Mouse (Mus musculus): Measurements from ENCODE around the gene Nwd1. TPM values are rescaled to one million over a fixed set of nuclear protein-coding genes. Genes with fewer than 3 reads are reported as not detected.

Gene Nwd1
- polyA plus RNA-seq, 1 experiment from 2014 or later: not detected

DNA sequence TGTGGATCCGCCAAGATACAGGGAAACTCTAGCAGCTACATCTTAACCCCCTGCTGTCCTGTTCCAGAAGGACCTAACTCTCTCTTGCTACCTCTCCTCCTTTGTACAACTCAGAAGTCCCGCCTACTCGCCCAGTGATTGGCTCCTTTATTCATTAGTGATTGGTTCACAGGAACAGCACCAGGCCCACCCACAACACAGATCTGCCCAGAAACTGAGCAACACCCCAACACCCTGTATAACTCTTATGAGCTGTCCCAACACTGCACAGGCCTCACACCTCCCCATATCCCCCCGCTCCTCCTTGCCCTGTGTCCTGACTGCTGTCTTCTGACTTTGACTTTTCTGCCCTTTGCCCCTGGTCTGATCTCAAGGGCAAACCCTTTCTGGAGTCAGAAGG, 119.2 kb downstream of the Nwd1 start:
- 70% methylated on average over 4 of the region's 4 CpGs for whole genome bisulfite sequencing

DNA sequence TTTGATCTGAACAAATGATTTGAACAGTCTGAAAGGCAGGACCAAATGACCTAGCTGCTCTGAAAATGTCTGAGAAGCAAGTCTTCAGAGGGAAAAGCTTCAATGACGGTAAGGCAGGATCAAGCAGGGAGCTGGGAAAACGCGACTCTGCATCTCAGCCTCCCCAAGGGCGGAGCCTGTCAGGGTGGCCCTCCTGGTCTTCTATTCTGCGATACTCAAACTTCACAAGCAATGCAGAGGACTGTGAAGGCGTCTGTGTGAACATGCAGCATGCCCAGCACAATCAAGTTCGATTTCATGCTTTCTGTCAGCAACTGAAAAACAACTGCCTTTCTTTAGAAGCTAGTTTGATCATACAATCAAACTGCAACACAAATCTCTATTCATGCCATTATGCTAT, 120.3 kb downstream of the Nwd1 start:
- no peak for DNase-seq
- 27% methylated on average over 7 of the region's 7 CpGs for WGBS

More for the DNA sequence above, 119.2 kb downstream of the Nwd1 start:
- ATAC-seq (ENCODE audit: insufficient read depth): no peak; the same call in 1 of the 2 replicates
- DNase-seq: no peak
- Histone ChIP-seq H3K9ac (no peak overlapping the region), H3K9me3 (ENCODE audit: low read depth, low read length) (no peaks in the 10 kb centered on the region), H3K27ac (ENCODE audit: low read depth) (no peak overlapping the region), H3K4me3 (ENCODE audit: low read depth, low read length) (no peak overlapping the region), H3K27me3 (ENCODE audit: insufficient read depth, low read length) (no peaks in the 10 kb centered on the region), H3K36me3 (ENCODE audit: insufficient read depth) (no peaks in the 10 kb centered on the region), H3K4me2 (no peak overlapping the region), H3K4me1 (ENCODE audit: insufficient read depth) (no peaks in the 10 kb centered on the region)
- TF ChIP-seq CTCF (IDR thresholded peaks at IDR 0.05; ENCODE audit: low read depth): no peak

More for the DNA sequence above, 120.3 kb downstream of the Nwd1 start:
- no peak for ATAC-seq (ENCODE audit: insufficient read depth)
- no peaks in the 10 kb centered on the region for H3K4me1 ChIP-seq (ENCODE audit: insufficient read depth)
- no peak overlapping the region for H3K9ac ChIP-seq
- no peak overlapping the region for H3K4me3 ChIP-seq (ENCODE audit: low read depth, low read length)
- no peak for TF ChIP-seq CTCF (IDR thresholded peaks at IDR 0.05; ENCODE audit: low read depth)
- no peaks in the 10 kb centered on the region for H3K27me3 ChIP-seq (ENCODE audit: insufficient read depth, low read length)
- H3K36me3 ChIP-seq (ENCODE audit: insufficient read depth): no peaks in the 10 kb centered on the region
- H3K4me2 ChIP-seq: no peak overlapping the region
- no peaks in the 10 kb centered on the region for H3K9me3 ChIP-seq (ENCODE audit: low read depth, low read length)
- H3K27ac ChIP-seq (ENCODE audit: low read depth): no peak overlapping the region

Small RNAs within 50 kb of the gene (microRNA-seq; reads per million reads assigned to microRNA genes)
- not detected for gene Gm26237 (ENCODE audit: borderline number of aligned reads)

Other genes starting within 250 kb of the Nwd1 start
- 68.6 and 69.4 TPM in 2 replicates for gene Eps15l1, start 225.3 kb upstream of the Nwd1 start, polyA plus RNA-seq (2014; fragmentation: Nextera tagmentation; extraction: Ambion mirVana)
- gene Calr3, start 202.8 kb upstream of the Nwd1 start, polyA plus RNA-seq (2014; fragmentation: Nextera tagmentation; extraction: Ambion mirVana): 1.0 and 1.9 TPM in 2 replicates
- 13.6 and 17.2 TPM in 2 replicates for gene 1700030K09Rik, start 202.8 kb upstream of the Nwd1 start, polyA plus RNA-seq (2014; fragmentation: Nextera tagmentation; extraction: Ambion mirVana)
- gene Cherp, start 171.5 kb upstream of the Nwd1 start, polyA plus RNA-seq (2014; fragmentation: Nextera tagmentation; extraction: Ambion mirVana): 71.6 and 80.2 TPM in 2 replicates
- 21.5 and 24.4 TPM in 2 replicates for gene Slc35e1, start 154.1 kb upstream of the Nwd1 start, polyA plus RNA-seq (2014; fragmentation: Nextera tagmentation; extraction: Ambion mirVana)
- 16.7 and 17.5 TPM in 2 replicates for gene Med26, start 98.4 kb upstream of the Nwd1 start, polyA plus RNA-seq (2014; fragmentation: Nextera tagmentation; extraction: Ambion mirVana)
- gene Smim7, start 75.6 kb upstream of the Nwd1 start, polyA plus RNA-seq (2014; fragmentation: Nextera tagmentation; extraction: Ambion mirVana): 121 and 130 TPM in 2 replicates
- 12.7 and 18.3 TPM in 2 replicates for gene Tmem38a, start 74.7 kb upstream of the Nwd1 start, polyA plus RNA-seq (2014; fragmentation: Nextera tagmentation; extraction: Ambion mirVana)
- gene Sin3b, start 76.6 kb downstream of the Nwd1 start, polyA plus RNA-seq (2014; fragmentation: Nextera tagmentation; extraction: Ambion mirVana): 172 and 179 TPM in 2 replicates
- 3.4 and 3.8 TPM in 2 replicates for gene F2rl3, start 115.2 kb downstream of the Nwd1 start, polyA plus RNA-seq (2014; fragmentation: Nextera tagmentation; extraction: Ambion mirVana)